Mouse (Mus musculus) cerebellum, adult 2 months (tissue): Measurements from ENCODE around the gene Rai1. TPM values are rescaled to one million over a fixed set of nuclear protein-coding genes. Genes with fewer than 3 reads are reported as not detected.
A peak's percentile ranks its signal among the peaks of the same experiment; 100 is the strongest.

Source experiments
- DNase-seq, 2 experiments: peaks; one replicate each; pipeline ENCODE4 v3.0.0; 2021
- H3K27ac ChIP-seq: fragments of 200-500 bp; 2 replicates; pipeline ENCODE4 v1.5.1; 2012; ENCODE audit warnings: low read length, control low read depth, inconsistent platforms; ENCODE audit not compliant: insufficient read depth
- H3K27me3 ChIP-seq: fragments of 200-500 bp; 2 replicates; pipeline ENCODE4 v1.6.1; 2012; ENCODE audit warnings: inconsistent platforms, mild to moderate bottlenecking, low read length, moderate library complexity; ENCODE audit not compliant: control insufficient read depth, insufficient read depth
- H3K4me1 ChIP-seq: fragments of 200-500 bp; 2 replicates; pipeline ENCODE4 v1.6.1; 2011; ENCODE audit warnings: low read length; ENCODE audit not compliant: control insufficient read depth, insufficient read depth
- H3K4me3 ChIP-seq: fragments of 200-500 bp; replicated peaks from 2 replicates; pipeline ENCODE3; 2011; ENCODE audit warnings: mild to moderate bottlenecking, low read depth, low read length, control low read depth; ENCODE audit not compliant: insufficient read depth
- CTCF ChIP-seq: fragments of 200-500 bp; IDR thresholded peaks from 2 replicates; pipeline ENCODE4 v1.5.1; 2011; ENCODE audit warnings: low read depth, mild to moderate bottlenecking, control low read depth, low read length, moderate library complexity, borderline replicate concordance; ENCODE audit not compliant: insufficient read depth
- POLR2A ChIP-seq: fragments of 200-500 bp; IDR thresholded peaks from 2 replicates; pipeline ENCODE4 v1.6.1; 2011; ENCODE audit warnings: low read length, control low read depth, borderline replicate concordance; ENCODE audit not compliant: insufficient read depth
- WGBS: fragments of 180-500 bp; shearing (Covaris S2); methylation state at CpG from one replicate; pipeline ENCODE4 v1.1.7; 2018; 5-methylcytosine and 5-hydroxymethylcytosine counted together
- polyA plus RNA-seq: library from polyadenylated mRNA; depleted of rRNA; stranded (reverse); fragments of >200 nt; gene quantifications from 2 replicates; pipeline ENCODE4 v1.2.3, GENCODE M21; 2012; rRNA removed

Rai1 gene
- 39.3 and 42.5 TPM in 2 replicates for polyA plus RNA-seq

GRCm38 (mm10) chr11:60104810-60105592 is at the start of gene Rai1:
Gene Rai1 (plus strand): TSS chr11:60105013.
- DNase-seq, result peak; percentile 93 to 96
- H3K27ac ChIP-seq, result peak within 1 kb of the TSS; percentile 96
- H3K4me1 ChIP-seq, result peaks cover 28% of the 10 kb centered on the region
- WGBS, result 1% methylated on average over 99 of the region's 105 CpGs
- H3K4me3 ChIP-seq, result peak within 1 kb of the TSS; percentile 84
- no peak for TF ChIP-seq POLR2A
- TF ChIP-seq CTCF, result peak; percentile 76
- H3K27me3 ChIP-seq, result no peaks in the 10 kb centered on the region

- no peak overlapping the region for H3K27ac ChIP-seq
- no peak overlapping the region for H3K4me3 ChIP-seq
- no peak for DNase-seq
- H3K27me3 ChIP-seq, result no peaks in the 10 kb centered on the region
- 87% methylated on average over 6 of the region's 6 CpGs for whole genome bisulfite sequencing
- H3K4me1 ChIP-seq, result no peaks in the 10 kb centered on the region; the same call in 1 of the 2 replicates
- TF ChIP-seq CTCF (no peak), POLR2A (no peak)
These were observed 48.3 kb upstream of the Rai1 start for GRCm38 (mm10) chr11:60056520-60056919.

GRCm38 (mm10) chr11:60057987-60058386 is 46.8 kb upstream of the Rai1 start:
- H3K27me3 ChIP-seq, result no peaks in the 10 kb centered on the region
- no peak overlapping the region for H3K27ac ChIP-seq
- no peak for DNase-seq
- H3K4me1 ChIP-seq, result no peaks in the 10 kb centered on the region; the same call in 1 of the 2 replicates
- TF ChIP-seq CTCF (no peak), POLR2A (no peak)
- WGBS, result 42% methylated on average over 2 of the region's 2 CpGs
- no peak overlapping the region for H3K4me3 ChIP-seq

- no peak for DNase-seq
- Histone ChIP-seq H3K27ac (no peak overlapping the region), H3K27me3 (no peaks in the 10 kb centered on the region), H3K4me3 (no peak overlapping the region), H3K4me1 (no peaks in the 10 kb centered on the region; the same call in 1 of the 2 replicates)
- 26% methylated on average over 10 of the region's 10 CpGs for WGBS
- TF ChIP-seq POLR2A (no peak), CTCF (no peak)
These were observed 46.4 kb upstream of the Rai1 start for GRCm38 (mm10) chr11:60058441-60058840.

- no peak for TF ChIP-seq POLR2A
- no peak for TF ChIP-seq CTCF
- no peak overlapping the region for H3K27ac ChIP-seq
- 100% methylated on average over 2 of the region's 2 CpGs for WGBS
- no peaks in the 10 kb centered on the region for H3K27me3 ChIP-seq
- no peak overlapping the region for H3K4me3 ChIP-seq
- no peak for DNase-seq
- H3K4me1 ChIP-seq, result no peaks in the 10 kb centered on the region; the same call in 1 of the 2 replicates
These were observed 44.8 kb upstream of the Rai1 start for GRCm38 (mm10) chr11:60060026-60060425.

- no peak for TF ChIP-seq CTCF
- no peak for TF ChIP-seq POLR2A
These were observed 43.3 kb upstream of the Rai1 start for GRCm38 (mm10) chr11:60061504-60062006.

GRCm38 (mm10) chr11:60065267-60065666 is 39.5 kb upstream of the Rai1 start:
- Histone ChIP-seq H3K27me3 (no peaks in the 10 kb centered on the region), H3K27ac (no peak overlapping the region), H3K4me1 (no peaks in the 10 kb centered on the region), H3K4me3 (no peak overlapping the region)
- TF ChIP-seq POLR2A, result no peak
- no peak for TF ChIP-seq CTCF
- no peak for DNase-seq
- WGBS, result 62% methylated on average over 1 of the region's 1 CpGs

More at GRCm38 (mm10) chr11:60061504-60062006, 43.3 kb upstream of the Rai1 start:
- no peak overlapping the region for H3K27ac ChIP-seq
- DNase-seq, result no peak
- 84% methylated on average over 4 of the region's 4 CpGs for WGBS
- no peak overlapping the region for H3K4me3 ChIP-seq
- H3K4me1 ChIP-seq, result no peaks in the 10 kb centered on the region; the same call in 1 of the 2 replicates
- H3K27me3 ChIP-seq, result no peaks in the 10 kb centered on the region

GRCm38 (mm10) chr11:60067646-60068045 is 37.2 kb upstream of the Rai1 start:
- DNase-seq, result no peak
- Histone ChIP-seq H3K4me1 (no peaks in the 10 kb centered on the region), H3K27me3 (no peaks in the 10 kb centered on the region), H3K27ac (no peak overlapping the region), H3K4me3 (no peak overlapping the region)
- TF ChIP-seq POLR2A (no peak), CTCF (no peak)
- WGBS, result 52% methylated on average over 4 of the region's 4 CpGs
